Mouse (Mus musculus) E14TG2a.4 (cell line): ENCODE measurements around the gene Grn.

Source experiments
- H3K27me3 ChIP-seq: 2 replicates; pipeline ENCODE4 v1.6.1; 2014; ENCODE audit warnings: low read length, control low read depth; ENCODE audit not compliant: insufficient read depth
- H3K36me3 ChIP-seq: 2 replicates; pipeline ENCODE4 v1.6.1; 2014; ENCODE audit warnings: low read length, control low read depth; ENCODE audit not compliant: insufficient read depth
- H3K4me1 ChIP-seq: replicated peaks from 2 replicates; pipeline ENCODE4 v1.6.1; 2014; ENCODE audit warnings: low read depth, low read length, control low read depth
- H3K4me3 ChIP-seq: replicated peaks from 2 replicates; pipeline ENCODE4 v1.5.1; 2014; ENCODE audit warnings: mild to moderate bottlenecking, low read length
- H3K9me3 ChIP-seq: 2 replicates; pipeline ENCODE4 v1.6.1; 2014; ENCODE audit warnings: low read length, control low read depth
- CTCF ChIP-seq: conservative IDR thresholded peaks from 2 replicates; pipeline ENCODE4 v1.5.1; 2014; ENCODE audit warnings: low read length
- NANOG ChIP-seq: IDR thresholded peaks from 2 replicates; pipeline ENCODE4 v1.6.1; 2014; ENCODE audit warnings: borderline replicate concordance, low read length, mixed read lengths
- POU5F1 ChIP-seq: IDR thresholded peaks from 2 replicates; pipeline ENCODE4 v1.6.1; 2014; ENCODE audit warnings: low read length, borderline replicate concordance

Grn gene

DNA sequence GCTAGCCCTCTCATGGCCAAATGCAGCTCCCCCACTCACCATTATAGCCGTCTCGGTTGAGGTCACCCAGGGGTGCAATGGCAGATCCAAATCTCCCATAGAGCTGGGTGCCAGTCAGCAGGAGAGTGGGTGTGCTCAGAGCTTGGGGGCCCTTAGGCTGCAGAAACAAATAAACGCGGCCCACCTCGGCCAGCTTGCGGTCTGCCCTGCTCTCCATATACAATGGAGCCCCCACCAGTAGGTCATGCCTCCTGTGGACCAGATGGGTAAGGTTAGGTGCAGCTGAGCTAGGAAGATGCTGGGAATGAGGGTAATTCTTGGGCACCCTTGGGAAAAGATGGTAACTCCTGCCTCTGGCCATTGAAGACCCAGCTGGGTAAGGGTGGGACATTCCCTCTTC, 34.8 kb downstream of the Grn start:
- H3K4me1 ChIP-seq, result peaks cover 41% of the 10 kb centered on the region
- H3K9me3 ChIP-seq, result no peaks in the 10 kb centered on the region
- no peaks in the 10 kb centered on the region for H3K36me3 ChIP-seq
- TF ChIP-seq POU5F1, result no peak
- no peak for TF ChIP-seq CTCF
- no peak for TF ChIP-seq NANOG
- peaks cover 78% of the 10 kb centered on the region for H3K27me3 ChIP-seq
- no peak overlapping the region for H3K4me3 ChIP-seq

DNA sequence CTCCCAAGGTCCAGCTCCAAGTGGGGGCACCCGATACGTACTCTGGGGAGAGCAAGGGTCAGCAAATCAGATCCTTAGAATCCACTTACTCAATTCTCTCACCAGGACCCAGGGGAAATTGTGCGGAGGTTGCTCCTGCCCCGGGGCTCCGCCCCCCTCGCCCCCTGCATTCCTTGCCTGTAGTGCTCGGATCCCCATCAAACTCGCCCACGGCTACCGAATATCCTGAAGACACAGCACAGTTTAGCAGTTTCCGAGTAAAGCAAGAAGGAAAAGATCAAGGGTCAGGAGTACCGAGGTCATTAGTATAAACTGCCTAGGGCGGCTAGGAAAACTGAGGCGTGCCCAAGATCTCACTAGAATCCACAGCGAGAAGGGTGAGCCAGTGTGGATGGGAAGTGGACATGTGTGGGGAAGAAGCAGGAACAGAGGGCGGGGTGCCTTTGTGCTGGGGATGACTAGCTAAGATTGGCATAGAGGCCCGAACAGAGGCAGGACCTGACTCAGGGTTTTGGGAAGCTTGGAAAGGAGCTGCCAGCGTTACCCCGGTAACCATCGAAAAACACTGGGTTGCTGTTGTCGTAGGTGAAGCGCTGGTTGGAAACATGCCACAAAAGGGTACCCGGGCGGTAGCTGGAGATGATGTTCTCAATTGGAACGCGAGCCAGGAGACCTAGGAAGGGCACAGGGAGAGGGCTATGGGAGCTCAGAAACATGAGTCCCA, 35.8 kb downstream of the Grn start:
- Histone ChIP-seq H3K27me3 (peaks cover 71% of the 10 kb centered on the region), H3K4me1 (peaks cover 32% of the 10 kb centered on the region), H3K4me3 (peak overlapping the region; percentile 45), H3K36me3 (no peaks in the 10 kb centered on the region), H3K9me3 (no peaks in the 10 kb centered on the region)
- TF ChIP-seq POU5F1, result no peak
- TF ChIP-seq NANOG, result no peak
- no peak for TF ChIP-seq CTCF

DNA sequence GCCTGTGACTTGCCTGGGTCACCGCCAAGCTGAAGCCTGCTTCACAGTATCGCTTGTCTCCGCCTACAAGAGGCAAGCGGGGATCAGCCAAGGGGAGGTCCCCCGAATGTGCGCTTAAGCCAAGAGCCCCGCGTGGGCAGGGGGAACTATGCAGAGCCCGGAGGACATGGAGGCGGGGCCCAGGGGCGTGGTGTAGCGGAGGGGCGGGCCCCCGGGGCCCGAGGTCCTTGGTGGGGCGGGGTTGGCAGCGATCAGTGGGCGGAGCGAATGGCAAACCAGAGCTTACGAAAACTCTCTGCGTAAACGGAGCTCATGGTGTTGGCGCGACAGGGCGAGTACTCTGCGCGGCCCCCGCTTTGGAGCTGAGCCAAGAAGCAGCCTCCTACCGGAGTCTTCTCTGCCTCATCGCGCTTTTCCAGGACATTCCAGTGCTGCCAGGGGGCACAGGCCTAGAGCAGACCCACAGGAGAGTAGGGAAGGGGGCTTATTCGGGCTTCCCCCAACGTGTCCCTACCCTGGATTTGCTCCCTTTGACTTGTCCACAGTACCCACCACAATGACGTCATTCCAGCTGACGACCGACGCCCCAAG, 37.0 kb downstream of the Grn start:
- Histone ChIP-seq H3K4me1 (peaks cover 29% of the 10 kb centered on the region), H3K4me3 (peak overlapping the region; percentile 79), H3K36me3 (no peaks in the 10 kb centered on the region), H3K9me3 (no peaks in the 10 kb centered on the region), H3K27me3 (peaks cover 61% of the 10 kb centered on the region)
- TF ChIP-seq POU5F1 (no peak), NANOG (no peak), CTCF (no peak)

DNA sequence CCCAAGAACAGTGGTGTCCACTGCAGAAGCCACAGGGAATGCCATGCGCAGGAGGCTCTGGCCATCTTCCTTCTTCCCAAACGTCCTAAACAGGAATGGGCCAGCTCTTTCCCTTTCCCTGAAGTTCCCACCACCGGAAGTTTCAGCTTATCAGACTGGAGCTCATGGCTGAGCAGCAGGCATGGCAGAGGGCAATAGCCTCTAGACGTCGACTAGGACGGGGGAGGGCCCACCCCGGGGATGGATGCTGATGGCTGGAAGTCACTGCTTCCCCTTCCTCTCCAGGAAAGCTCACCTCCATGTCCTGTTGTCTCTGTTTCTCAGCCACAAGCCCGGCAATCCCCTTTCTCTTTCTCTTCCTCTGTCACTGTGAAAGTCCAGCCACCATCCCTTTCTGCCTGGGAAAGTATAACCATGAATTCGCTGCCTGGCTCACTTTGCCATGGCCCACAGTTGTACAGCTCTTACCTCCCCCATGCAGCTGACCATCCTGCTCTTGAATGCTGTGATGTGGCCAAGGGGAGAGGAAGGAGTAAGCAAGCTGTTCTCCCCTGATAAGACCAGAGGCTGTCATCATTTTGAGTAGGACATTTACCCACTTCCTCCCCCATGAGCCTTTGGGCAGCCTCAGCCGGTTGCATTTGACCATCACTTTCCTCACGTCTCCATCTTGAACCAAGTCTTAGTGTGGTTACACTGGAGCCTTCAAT, 39.7 kb downstream of the Grn start, which contains the start of gene Itga2b:
Gene Itga2b (minus strand): TSS at position 475 of the 710 bp plus-strand sequence.
- Histone ChIP-seq H3K27me3 (peaks cover 46% of the 10 kb centered on the region), H3K9me3 (no peaks in the 10 kb centered on the region), H3K4me3 (no peak within 1 kb of the TSS), H3K4me1 (peaks cover 29% of the 10 kb centered on the region), H3K36me3 (peaks cover 3% of the 10 kb centered on the region)
- TF ChIP-seq POU5F1, result no peak
- TF ChIP-seq CTCF, result no peak
- no peak for TF ChIP-seq NANOG

DNA sequence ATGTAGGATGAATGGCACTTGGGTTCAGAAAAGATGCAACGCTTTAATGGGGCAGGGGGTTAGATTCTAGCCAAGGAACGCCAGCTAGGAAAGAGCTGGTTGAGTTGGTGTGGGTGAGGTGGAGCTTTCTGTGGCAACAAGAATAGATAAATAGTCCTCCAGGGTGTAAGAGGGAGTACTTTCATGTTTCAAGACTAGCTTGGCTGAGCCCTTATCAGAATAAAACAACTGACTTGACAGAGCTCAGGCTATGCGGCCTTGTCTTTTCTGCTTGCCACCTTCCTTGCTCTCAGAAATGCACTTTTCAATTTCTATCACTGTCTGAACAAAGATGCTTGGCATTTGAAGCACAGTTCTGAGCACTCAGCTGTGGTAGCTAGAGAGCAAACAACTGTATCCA, 44.9 kb downstream of the Grn start:
- no peaks in the 10 kb centered on the region for H3K9me3 ChIP-seq
- TF ChIP-seq CTCF, result no peak
- TF ChIP-seq NANOG, result no peak
- no peak for TF ChIP-seq POU5F1

DNA sequence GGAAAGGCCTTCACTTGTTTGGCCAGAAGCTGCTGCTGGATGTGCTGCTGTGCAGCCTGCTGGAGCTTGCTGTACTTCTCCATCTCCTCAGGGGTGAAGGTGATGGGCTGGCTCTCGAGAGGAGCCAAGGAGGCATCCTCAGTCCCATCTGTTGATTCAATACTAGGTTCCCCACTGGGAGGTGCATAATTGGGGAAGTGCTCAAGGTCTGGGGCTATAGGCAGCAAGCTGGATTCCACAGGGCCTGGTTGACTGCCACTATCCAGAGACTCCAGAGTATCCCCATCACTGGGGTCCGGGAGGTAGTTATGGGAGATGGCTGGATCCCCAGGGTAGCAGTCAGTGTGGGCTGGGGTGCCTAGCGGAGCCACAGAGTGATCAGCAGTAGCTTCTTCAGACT, 48.6 kb downstream of the Grn start:
- H3K27me3 ChIP-seq, result no peaks in the 10 kb centered on the region

More for the DNA sequence above, 44.9 kb downstream of the Grn start:
- H3K4me1 ChIP-seq, result peaks cover 20% of the 10 kb centered on the region
- peaks cover 52% of the 10 kb centered on the region for H3K36me3 ChIP-seq
- peaks cover 2% of the 10 kb centered on the region; the same call in 1 of the 2 replicates for H3K27me3 ChIP-seq
- H3K4me3 ChIP-seq, result no peak overlapping the region

DNA sequence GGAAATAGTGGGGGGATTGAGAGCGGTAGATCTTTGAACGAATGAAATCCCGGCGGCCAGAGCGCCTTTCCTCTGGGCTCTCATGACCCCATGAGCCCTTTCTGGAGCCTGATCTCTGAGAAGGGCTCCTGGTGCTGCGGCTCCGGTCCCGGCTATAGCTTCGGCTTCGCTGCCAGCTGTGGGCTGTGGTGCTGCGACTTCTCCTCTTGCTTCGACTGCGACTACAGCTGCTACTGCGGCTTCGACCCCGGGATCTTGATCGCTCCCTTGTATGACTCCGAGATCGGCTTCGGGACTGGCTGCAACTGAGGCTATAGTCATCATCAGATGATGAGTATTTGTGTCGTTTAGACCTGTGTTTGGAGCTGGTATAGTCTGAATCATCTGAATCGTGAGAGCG, 49.5 kb downstream of the Grn start:
- no peaks in the 10 kb centered on the region for H3K9me3 ChIP-seq

More for the DNA sequence above, 48.6 kb downstream of the Grn start:
- H3K36me3 ChIP-seq, result peaks cover 85% of the 10 kb centered on the region
- no peak overlapping the region for H3K4me3 ChIP-seq
- TF ChIP-seq CTCF (no peak), NANOG (no peak), POU5F1 (no peak)
- no peaks in the 10 kb centered on the region for H3K9me3 ChIP-seq
- H3K4me1 ChIP-seq, result peaks cover 27% of the 10 kb centered on the region

DNA sequence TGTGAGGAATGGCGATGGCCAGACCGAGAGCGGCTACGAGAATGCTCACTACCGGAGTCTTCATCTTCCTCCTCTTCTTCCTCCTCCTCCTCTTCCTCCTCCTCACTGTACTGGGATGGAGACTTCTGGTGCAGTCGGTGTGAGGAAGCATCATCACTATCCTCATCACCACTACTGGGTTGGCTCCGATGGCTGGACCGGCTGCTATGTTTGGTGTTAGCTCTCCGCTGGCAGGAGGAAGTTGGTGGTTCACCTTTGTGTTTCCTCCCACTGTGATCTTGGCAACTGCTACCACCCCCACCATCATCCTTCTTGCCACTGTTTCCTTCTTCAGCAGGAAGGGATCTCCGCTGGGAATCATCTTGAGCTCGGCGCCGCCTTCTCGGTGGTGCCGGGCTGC, 50.0 kb downstream of the Grn start:
- H3K27me3 ChIP-seq, result no peaks in the 10 kb centered on the region
- H3K4me3 ChIP-seq, result no peak overlapping the region
- TF ChIP-seq NANOG (no peak), CTCF (no peak), POU5F1 (no peak)
- no peaks in the 10 kb centered on the region for H3K9me3 ChIP-seq
- peaks cover 90% of the 10 kb centered on the region for H3K36me3 ChIP-seq
- H3K4me1 ChIP-seq, result peaks cover 27% of the 10 kb centered on the region

More for the DNA sequence above, 49.5 kb downstream of the Grn start:
- TF ChIP-seq NANOG, result no peak
- no peak for TF ChIP-seq POU5F1
- no peak for TF ChIP-seq CTCF
- Histone ChIP-seq H3K27me3 (no peaks in the 10 kb centered on the region), H3K4me1 (peaks cover 27% of the 10 kb centered on the region), H3K4me3 (no peak overlapping the region), H3K36me3 (peaks cover 89% of the 10 kb centered on the region)
